Mouse (Mus musculus): ENCODE measurements around the gene Sypl. TPM values are rescaled to one million over a fixed set of nuclear protein-coding genes. Genes with fewer than 3 reads are reported as not detected.
A peak's percentile ranks its signal among the peaks of the same experiment; 100 is the strongest.

Sypl gene
- total RNA-seq, 2 experiments from 2014 or later, result 42.3 to 43.2 TPM

GRCm38 (mm10) chr12:33005858-33006257 is 52.2 kb downstream of the Sypl start:
- no peak for DNase-seq

DNA sequence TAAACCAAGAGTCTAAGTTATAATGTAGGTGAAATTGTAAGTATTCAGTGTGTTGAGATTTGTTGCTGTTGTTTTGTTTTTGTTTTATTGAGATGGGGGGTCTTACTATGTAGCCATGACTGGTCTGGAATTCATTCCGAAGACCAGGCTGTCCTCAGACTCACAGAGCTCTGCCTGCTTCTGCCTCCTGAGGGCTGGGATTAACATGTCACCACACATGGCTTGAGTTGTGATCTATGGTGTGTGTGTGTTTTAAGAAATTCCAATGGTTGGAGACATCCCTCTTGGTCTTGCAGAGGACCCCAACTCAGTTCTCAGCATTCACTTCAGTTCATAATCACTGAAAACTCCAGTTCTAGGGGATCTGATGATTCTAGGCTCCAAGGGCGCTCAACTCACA is 53.5 kb downstream of the Sypl start:
- DNase-seq, result no peak

- DNase-seq, result no peak
These were observed 54.8 kb downstream of the Sypl start for GRCm38 (mm10) chr12:33008305-33009110.

DNA sequence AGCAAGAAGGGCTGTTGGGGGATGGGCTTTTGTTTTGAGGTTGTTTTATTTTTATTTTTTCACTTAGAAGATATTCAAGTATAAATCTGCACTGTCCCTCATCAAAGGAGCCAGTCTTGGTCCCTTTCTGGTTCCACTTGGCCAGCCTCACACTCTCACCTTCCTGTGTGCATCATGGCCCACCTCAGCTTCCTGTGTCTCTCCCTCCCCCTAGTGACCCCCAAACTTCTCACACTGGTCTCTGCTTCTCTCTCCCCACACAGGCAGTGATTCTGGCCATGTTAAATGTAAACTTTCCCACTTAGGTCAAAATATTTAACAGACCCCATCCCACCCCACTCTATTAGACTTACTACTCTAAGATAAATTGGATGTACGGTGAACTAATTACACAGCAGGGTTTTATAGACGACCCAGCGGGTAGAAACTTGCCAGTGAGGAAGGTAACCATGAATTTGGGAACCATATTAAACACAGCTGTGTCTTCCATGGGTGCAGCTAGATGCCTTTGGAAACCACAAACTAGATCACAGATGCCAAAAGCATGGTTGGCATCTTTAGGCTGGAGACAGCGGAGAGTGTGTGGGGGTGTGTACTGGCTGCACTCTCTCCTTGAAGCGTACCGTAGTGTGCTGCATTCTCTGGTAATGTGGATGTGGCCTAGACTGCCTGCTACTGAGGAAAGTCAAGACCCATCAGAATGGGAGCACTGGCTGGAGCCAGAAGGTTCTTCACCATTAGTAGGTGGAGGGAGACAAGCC is 55.7 kb downstream of the Sypl start:
- DNase-seq, result no peak

GRCm38 (mm10) chr12:33010026-33010425 is 56.3 kb downstream of the Sypl start:
- DNase-seq, result no peak

DNA sequence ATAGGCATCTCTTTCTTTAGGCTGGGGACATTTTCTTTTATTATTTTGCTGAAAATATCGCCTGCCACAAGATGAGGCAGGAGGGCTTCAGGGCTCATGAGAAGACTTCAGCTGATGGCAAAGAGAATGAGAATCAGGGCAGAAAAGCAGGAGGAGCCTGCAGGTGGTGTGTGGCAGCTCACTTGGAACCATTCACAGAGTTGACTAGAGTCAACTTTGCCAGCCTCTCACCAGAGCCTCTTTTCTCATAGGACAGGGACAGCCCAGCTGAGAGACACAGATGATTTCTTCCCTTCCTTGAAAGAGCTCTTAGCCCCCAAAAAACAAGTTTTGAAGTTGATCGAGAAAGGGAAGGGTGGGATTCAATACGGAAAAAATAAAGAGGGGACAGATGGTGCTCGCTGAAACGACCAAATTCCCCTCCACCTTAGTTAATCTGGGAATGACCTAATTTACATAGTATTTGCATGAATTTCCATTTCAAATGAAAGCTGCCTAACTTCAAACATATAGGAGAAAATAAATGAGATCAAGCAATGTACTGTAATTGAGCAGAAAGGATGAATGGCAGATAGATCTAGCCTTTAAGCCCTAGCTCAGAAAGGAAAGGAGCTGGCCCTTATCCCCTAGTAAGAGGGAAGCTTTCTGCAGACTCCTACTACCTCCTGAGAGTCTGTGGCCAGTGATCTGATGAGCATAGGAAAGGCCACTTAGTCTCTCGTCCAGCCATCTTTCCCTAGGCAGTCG is 60.5 kb downstream of the Sypl start:
- no peak for DNase-seq

DNA sequence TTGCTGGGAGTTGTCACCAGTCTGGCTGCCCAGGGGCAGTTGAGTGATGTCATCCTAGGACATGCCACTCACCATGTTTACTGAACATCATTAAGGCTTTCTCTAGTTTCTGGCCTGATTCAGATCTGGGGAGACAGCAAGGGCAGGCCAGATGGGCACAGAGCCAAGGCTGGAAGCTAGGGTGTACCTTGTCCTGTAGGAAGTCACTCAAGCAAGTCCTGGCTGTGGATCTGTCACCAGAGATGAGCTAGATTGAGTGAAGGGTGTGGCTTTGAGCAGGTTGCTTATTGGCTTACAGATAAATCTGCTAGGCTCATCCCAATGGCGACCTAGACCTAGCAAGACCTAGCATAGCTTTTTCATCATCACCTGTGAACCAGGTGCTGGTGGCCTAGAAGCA is 61.4 kb downstream of the Sypl start:
- DNase-seq, result no peak

DNA sequence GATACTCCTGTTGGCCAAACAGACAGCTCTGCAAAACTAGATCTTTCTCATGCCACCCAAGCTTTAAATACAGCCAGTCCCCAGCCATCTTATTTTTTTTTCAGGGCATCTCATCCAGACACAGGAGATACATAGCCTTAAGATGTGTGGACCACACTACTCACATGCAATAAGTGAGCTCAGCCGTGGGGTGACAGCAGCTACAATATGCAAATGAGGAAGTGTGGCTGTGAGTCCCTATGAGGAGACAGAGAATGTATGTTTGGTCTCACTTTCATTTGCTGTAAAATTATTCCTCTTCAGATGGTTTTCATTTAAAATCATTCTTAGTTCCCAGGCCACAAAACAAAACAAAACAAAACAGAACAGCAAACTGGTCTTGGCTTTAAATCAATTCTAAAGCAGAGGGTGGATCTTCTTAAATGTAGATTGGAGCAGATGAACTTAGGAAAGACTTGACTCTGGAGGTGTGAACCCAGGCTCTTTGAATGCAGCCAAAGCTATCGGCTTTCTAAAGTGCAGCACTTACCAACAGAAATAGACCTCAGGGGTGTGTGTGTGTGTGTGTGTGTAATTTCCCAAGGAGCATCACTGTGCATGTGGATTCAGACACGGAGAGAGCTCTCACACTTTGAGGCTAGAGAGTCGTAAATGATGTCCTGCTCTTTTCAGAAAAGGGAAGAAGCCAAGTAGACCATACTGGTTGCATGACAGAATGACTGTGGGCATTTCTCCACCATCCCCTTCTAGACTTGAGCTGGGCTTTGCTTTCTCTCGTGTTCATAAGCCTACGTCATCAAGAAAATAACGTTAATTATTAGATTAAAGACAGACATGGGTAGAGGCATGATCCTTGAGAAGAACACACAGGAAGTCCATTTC is 63.4 kb downstream of the Sypl start:
- no peak for DNase-seq

GRCm38 (mm10) chr12:33018601-33019000 is 64.9 kb downstream of the Sypl start:
- no peak for DNase-seq

GRCm38 (mm10) chr12:33020011-33020410 is 66.3 kb downstream of the Sypl start:
- no peak for DNase-seq

DNA sequence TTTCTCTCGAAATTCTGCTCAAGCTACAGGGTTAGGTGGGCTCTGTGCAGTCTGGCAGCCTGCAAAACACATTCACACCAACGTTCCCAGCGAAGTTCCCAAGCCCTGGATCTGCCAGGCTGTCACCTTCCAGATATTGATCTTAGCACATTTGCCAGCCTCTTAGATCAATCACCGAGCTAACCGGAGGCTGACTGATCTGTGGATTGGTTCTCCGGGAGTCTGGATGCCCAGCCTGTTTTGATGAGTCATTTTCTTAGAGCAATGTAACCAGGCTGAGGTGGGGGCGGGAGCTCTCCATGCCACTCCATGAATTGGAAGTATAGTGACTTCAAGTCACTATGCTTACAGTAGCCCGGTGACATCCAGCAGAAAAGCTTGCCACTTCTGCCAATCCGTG is 67.4 kb downstream of the Sypl start:
- no peak for DNase-seq

DNA sequence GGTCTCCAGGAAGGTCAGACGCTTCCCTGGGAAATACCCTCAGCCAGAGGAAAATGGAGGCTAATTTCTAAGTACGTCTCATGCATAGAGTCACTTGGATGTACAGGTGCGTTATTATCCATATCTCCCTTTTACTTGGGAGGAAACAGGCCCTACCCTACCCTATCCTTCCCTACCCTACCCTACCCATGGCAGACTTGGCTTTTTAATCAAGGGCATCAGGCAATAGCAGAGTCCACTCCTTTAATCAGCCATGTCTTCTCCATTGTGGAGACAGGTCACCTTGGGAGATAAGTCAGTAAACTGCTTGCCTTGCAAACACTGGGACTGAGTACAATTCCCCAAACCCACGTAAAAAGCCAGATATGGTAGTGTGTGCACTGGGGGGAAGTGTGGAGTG is 68.1 kb downstream of the Sypl start:
- no peak for DNase-seq

DNA sequence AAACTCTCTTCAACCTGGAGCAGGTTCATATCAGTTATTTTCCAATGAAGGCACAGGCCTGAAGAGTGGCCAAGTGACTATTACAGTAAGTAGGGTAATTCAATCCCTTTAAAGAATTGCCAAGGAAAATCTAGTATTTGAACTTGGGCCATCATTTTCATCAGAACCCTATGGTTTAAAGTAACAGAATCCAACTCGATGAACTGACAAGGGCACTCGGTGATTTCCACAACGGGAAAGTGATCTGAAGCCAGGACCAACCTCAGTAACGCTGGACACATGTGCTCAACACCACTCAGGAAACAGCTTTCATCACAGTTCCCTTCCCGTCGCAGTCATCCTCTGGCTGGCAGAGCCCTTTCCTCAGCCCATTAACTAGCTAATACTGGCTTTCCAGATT is 70.8 kb downstream of the Sypl start:
- no peak for DNase-seq

- DNase-seq, result peak; percentile 70 to 79
These were observed 73.4 kb downstream of the Sypl start for GRCm38 (mm10) chr12:33027093-33027492.

DNA sequence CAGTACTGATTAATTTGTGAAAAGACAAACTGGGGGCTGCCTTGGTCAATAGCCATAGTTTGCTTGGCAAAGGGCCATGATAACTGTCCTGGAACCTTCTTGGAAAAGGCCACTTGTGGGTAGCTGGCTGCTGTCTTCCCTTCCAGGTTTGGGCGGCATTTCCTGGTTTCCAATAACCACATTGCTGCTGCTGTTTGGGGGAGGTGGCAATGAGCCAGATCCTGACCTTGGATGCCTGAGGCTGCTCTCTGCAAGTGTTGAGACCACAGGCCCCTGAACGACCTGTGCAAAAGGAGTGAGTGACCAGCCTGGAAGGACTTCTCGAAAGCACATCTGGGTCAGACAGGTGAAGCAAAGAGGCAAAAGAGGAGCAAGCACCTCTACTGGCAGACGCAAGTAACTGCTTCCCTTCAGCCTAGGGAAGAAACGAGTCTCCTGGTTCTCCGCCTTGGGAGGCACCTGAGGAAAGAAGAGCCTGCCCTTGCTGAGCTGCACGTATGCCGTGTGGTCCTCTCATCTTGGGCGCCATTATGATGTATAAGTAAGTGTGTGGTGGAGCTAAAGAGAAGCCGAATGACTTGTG is 74.5 kb downstream of the Sypl start:
- DNase-seq, result no peak

DNA sequence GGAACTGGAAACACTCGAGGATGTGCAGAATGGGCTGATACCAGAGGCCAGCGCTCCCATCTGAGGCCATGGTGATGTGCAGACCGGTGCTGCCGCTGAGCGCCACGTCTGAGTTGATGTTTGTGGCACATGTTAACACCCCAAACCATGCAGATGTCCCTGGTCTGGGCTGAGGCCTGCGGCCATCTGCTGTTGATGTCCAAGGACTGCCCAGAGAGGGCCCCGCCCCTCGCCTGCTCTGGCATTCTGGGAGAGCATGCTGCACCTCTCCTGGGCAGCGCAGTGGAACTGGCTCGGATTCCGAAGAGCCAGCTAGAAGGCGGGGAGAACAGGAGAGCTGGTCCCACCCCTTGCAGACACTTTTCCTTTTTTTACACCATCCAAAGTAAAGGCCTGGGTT is 75.0 kb downstream of the Sypl start:
- DNase-seq, result no peak

Other genes starting within 250 kb of the Sypl start
- 10 to 100 TPM; 42.4 to 47.1 TPM for gene Nampt, start 134.3 kb upstream of the Sypl start, total RNA-seq (2021)
- gene Cdhr3, start 139.0 kb downstream of the Sypl start, total RNA-seq (2021), result 1 to 10 TPM in 1 of 2 experiments, under 1 TPM in 1; 0.94 to 1.4 TPM
- 10 to 100 TPM; 56.3 to 64.5 TPM for gene Atxn7l1, start 193.8 kb downstream of the Sypl start, total RNA-seq (2021)

Measured in layer of hippocampus, postnatal 36 days (tissue).